Mouse (Mus musculus) left cerebral cortex, adult 2 months (tissue): ENCODE measurements around the gene Gm13691. TPM values are rescaled to one million over a fixed set of nuclear protein-coding genes. Genes with fewer than 3 reads are reported as not detected.

Source experiments
- DNase-seq, 2 experiments: peaks; one replicate each; pipeline ENCODE4 v3.0.0; 2021 to 2022; ENCODE audit warnings: low spot score in 2 of 2, mixed read lengths in 1 of 2; ENCODE audit errors: extremely low spot score in 1 of 2
- H3K27ac ChIP-seq: fragments of 200-600 bp; 2 replicates; pipeline ENCODE4 v1.8.1; 2022
- H3K4me3 ChIP-seq: fragments of 200-600 bp; 2 replicates; pipeline ENCODE4 v1.8.1; 2022
- CTCF ChIP-seq: fragments of 200-600 bp; IDR thresholded peaks from 2 replicates; pipeline ENCODE4 v1.8.1; 2022; ENCODE audit warnings: antibody characterized with exemption, mild to moderate bottlenecking, moderate library complexity
- intact Hi-C: fragments of 180-260 bp; cut with DNase I; formaldehyde crosslinking; loops from one replicate; pipeline ENCODE4 v1.15.1; 2025
- total RNA-seq, 2 experiments: library from RNA; stranded (reverse); gene quantifications; 2 replicates each; pipeline ENCODE4 v1.2.3; 2021

Gene Gm13691
- total RNA-seq, 2 experiments from 2014 or later: 1.6 to 1.7 TPM

- intact Hi-C loops: no loop called here
- Histone ChIP-seq H3K27ac (no peak overlapping the region), H3K4me3 (no peak overlapping the region)
- DNase-seq: no peak
- no peak for TF ChIP-seq CTCF
Measured at GRCm38 (mm10) chr2:84039277-84039676, 48.9 kb downstream of the Gm13691 start.

Other genes starting within 250 kb of the Gm13691 start
- 100 to 1,000 TPM; 204 to 206 TPM for gene Fam171b, start 177.9 kb upstream of the Gm13691 start, total RNA-seq
- not detected for gene Zswim2, start 49.3 kb upstream of the Gm13691 start, total RNA-seq
- gene Gm13698, start 34.9 kb upstream of the Gm13691 start, total RNA-seq: 1 to 10 TPM; 1.6 to 1.7 TPM
- gene Gm13693, start 29.1 kb upstream of the Gm13691 start, total RNA-seq: 1 to 10 TPM; 1.6 to 1.7 TPM
- not detected for gene Gm13695, start 23.2 kb upstream of the Gm13691 start, total RNA-seq
- gene Gm13696, start 17.4 kb upstream of the Gm13691 start, total RNA-seq: 1 to 10 TPM; 1.6 to 1.7 TPM
- 1 to 10 TPM; 1.6 to 1.7 TPM for gene Gm13694, start 11.6 kb upstream of the Gm13691 start, total RNA-seq
- 1 to 10 TPM; 1.6 to 1.7 TPM for gene Gm13697, start 5.8 kb upstream of the Gm13691 start, total RNA-seq